Mouse (Mus musculus): Measurements from ENCODE around the gene Dnajc19. TPM values are rescaled to one million over a fixed set of nuclear protein-coding genes. Genes with fewer than 3 reads are reported as not detected.
A peak's percentile ranks its signal among the peaks of the same experiment; 100 is the strongest.
"Not testable (repeated sequence)": the region's sequence is repeated elsewhere in the genome, so short reads cannot be mapped to it uniquely, and the experiment has no call there.

Gene Dnajc19
- polyA plus RNA-seq, 1 experiment from 2014 or later: 138 TPM

GRCm38 (mm10) chr3:34106421-34106820 lies 25.3 kb upstream of the Dnajc19 start:
- H3K36me3 ChIP-seq (ENCODE audit: control insufficient read depth, insufficient read depth, low read length): no peaks in the 10 kb centered on the region
- ATAC-seq (ENCODE audit: low FRiP score, low TSS enrichment): no peak
- H3K9me3 ChIP-seq (ENCODE audit: control insufficient read depth, low read length): no peaks in the 10 kb centered on the region
- no peak for DNase-seq
- H3K4me1 ChIP-seq (ENCODE audit: control insufficient read depth, insufficient read depth, low read length): peaks cover 7% of the 10 kb centered on the region
- H3K9ac ChIP-seq (replicated peaks; ENCODE audit: low read length): no peak overlapping the region
- no peak overlapping the region for H3K27ac ChIP-seq (replicated peaks; ENCODE audit: low read depth, low read length)
- WGBS: 28% methylated on average over 9 of the region's 9 CpGs
- no peaks in the 10 kb centered on the region for H3K27me3 ChIP-seq (ENCODE audit: control insufficient read depth, insufficient read depth, low read length)
- H3K4me2 ChIP-seq (ENCODE audit: low read length): peak overlapping the region; percentile 21; the same call in 1 of the 2 replicates
- H3K4me3 ChIP-seq (replicated peaks; ENCODE audit: low read depth, low read length): 0 out of 2 replicates have a peak overlapping the region, but pooled peaks have one; percentile 1

- no peaks in the 10 kb centered on the region for H3K27me3 ChIP-seq (ENCODE audit: control insufficient read depth, insufficient read depth, low read length)
- H3K4me3 ChIP-seq (replicated peaks; ENCODE audit: low read depth, low read length): no peak overlapping the region
- no peak overlapping the region for H3K9ac ChIP-seq (replicated peaks; ENCODE audit: low read length)
- WGBS: 4% methylated on average over 7 of the region's 7 CpGs
- H3K9me3 ChIP-seq (ENCODE audit: control insufficient read depth, low read length): no peaks in the 10 kb centered on the region
- peak overlapping the region; percentile 3; the same call in 1 of the 2 replicates for H3K27ac ChIP-seq (replicated peaks; ENCODE audit: low read depth, low read length)
- peaks cover 7% of the 10 kb centered on the region for H3K4me1 ChIP-seq (ENCODE audit: control insufficient read depth, insufficient read depth, low read length)
- H3K4me2 ChIP-seq (ENCODE audit: low read length): peak overlapping the region; percentile 32
- no peaks in the 10 kb centered on the region for H3K36me3 ChIP-seq (ENCODE audit: control insufficient read depth, insufficient read depth, low read length)
- peak; percentile 72 for DNase-seq
- ATAC-seq (ENCODE audit: low FRiP score, low TSS enrichment): no peak; the same call in 1 of the 2 replicates
These were observed 23.0 kb upstream of the Dnajc19 start for GRCm38 (mm10) chr3:34103902-34104672.

GRCm38 (mm10) chr3:34102891-34103290 lies 21.8 kb upstream of the Dnajc19 start:
- ATAC-seq (ENCODE audit: low FRiP score, low TSS enrichment): no peak

GRCm38 (mm10) chr3:34083655-34084054 lies 2.5 kb upstream of the Dnajc19 start:
- H3K27me3 ChIP-seq (ENCODE audit: control insufficient read depth, insufficient read depth, low read length): no peaks in the 10 kb centered on the region
- H3K36me3 ChIP-seq (ENCODE audit: control insufficient read depth, insufficient read depth, low read length): 0 out of 2 replicates have a peak, but pooled peaks cover 1% of the 10 kb centered on the region
- no peak overlapping the region for H3K4me3 ChIP-seq (replicated peaks; ENCODE audit: low read depth, low read length)
- no peak overlapping the region for H3K4me2 ChIP-seq (ENCODE audit: low read length)
- H3K9me3 ChIP-seq (ENCODE audit: control insufficient read depth, low read length): no peaks in the 10 kb centered on the region
- 76% methylated on average over 5 of the region's 5 CpGs for WGBS
- H3K4me1 ChIP-seq (ENCODE audit: control insufficient read depth, insufficient read depth, low read length): peaks cover 16% of the 10 kb centered on the region
- H3K27ac ChIP-seq (replicated peaks; ENCODE audit: low read depth, low read length): no peak overlapping the region
- DNase-seq (no peak), ATAC-seq (ENCODE audit: low FRiP score, low TSS enrichment) (no peak)
- no peak overlapping the region for H3K9ac ChIP-seq (replicated peaks; ENCODE audit: low read length)

More at GRCm38 (mm10) chr3:34102891-34103290, 21.8 kb upstream of the Dnajc19 start:
- Histone ChIP-seq H3K4me3 (replicated peaks; ENCODE audit: low read depth, low read length) (no peak overlapping the region), H3K4me1 (ENCODE audit: control insufficient read depth, insufficient read depth, low read length) (peaks cover 7% of the 10 kb centered on the region), H3K36me3 (ENCODE audit: control insufficient read depth, insufficient read depth, low read length) (no peaks in the 10 kb centered on the region), H3K27ac (replicated peaks; ENCODE audit: low read depth, low read length) (no peak overlapping the region; the same call in 1 of the 2 replicates), H3K27me3 (ENCODE audit: control insufficient read depth, insufficient read depth, low read length) (no peaks in the 10 kb centered on the region), H3K9ac (replicated peaks; ENCODE audit: low read length) (no peak overlapping the region), H3K9me3 (ENCODE audit: control insufficient read depth, low read length) (no peaks in the 10 kb centered on the region), H3K4me2 (ENCODE audit: low read length) (no peak overlapping the region)
- DNase-seq: no peak
- whole genome bisulfite sequencing: 16% methylated on average over 2 of the region's 2 CpGs

GRCm38 (mm10) chr3:34081929-34082328 lies 808 bp upstream of the Dnajc19 start:
- H3K9ac ChIP-seq (replicated peaks; ENCODE audit: low read length): peak overlapping the region; percentile 79
- peaks cover 12% of the 10 kb centered on the region for H3K36me3 ChIP-seq (ENCODE audit: control insufficient read depth, insufficient read depth, low read length)
- peak overlapping the region; percentile 79 for H3K27ac ChIP-seq (replicated peaks; ENCODE audit: low read depth, low read length)
- no peaks in the 10 kb centered on the region for H3K27me3 ChIP-seq (ENCODE audit: control insufficient read depth, insufficient read depth, low read length)
- 93% methylated on average over 3 of the region's 3 CpGs for WGBS
- DNase-seq: no peak
- H3K9me3 ChIP-seq (ENCODE audit: control insufficient read depth, low read length): no peaks in the 10 kb centered on the region
- H3K4me2 ChIP-seq (ENCODE audit: low read length): peak overlapping the region; percentile 61
- ATAC-seq (ENCODE audit: low FRiP score, low TSS enrichment): no peak
- peaks cover 16% of the 10 kb centered on the region for H3K4me1 ChIP-seq (ENCODE audit: control insufficient read depth, insufficient read depth, low read length)
- peak overlapping the region; percentile 72 for H3K4me3 ChIP-seq (replicated peaks; ENCODE audit: low read depth, low read length)

DNA sequence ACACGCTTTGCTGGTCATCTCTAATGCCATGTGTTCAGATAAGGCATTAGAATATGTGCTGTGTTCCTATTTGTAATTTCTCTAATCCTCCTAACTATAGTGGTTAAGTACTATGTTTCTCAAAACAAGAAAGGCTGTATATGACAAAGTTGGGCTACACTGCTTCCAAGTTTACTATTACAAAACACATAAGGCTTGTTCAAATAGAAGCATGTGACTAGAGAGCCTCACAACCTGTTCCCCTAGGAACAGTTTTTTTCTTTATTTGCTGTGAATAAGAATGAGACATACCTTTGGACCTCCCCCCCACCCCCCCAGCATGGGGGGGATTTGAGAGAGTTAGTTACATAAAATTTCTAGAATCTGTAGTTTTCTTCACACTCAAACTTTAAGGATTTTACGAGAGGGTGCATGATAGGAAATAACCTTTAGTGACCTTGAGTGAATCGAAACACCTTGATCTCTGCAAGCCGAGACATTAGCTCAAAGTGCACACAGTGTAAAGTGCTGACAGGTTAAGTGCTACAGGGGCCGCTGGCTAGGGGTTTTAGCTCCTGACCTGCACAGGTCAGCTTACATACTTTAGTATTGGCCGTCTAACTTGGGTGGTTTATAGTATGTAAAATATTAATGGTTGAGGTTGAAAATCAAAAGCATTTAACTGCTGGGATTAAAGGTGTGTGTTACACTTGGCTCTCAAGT lies 4.9 kb downstream of the Dnajc19 start:
- ATAC-seq (ENCODE audit: low FRiP score, low TSS enrichment) (no peak), DNase-seq (no peak)
- no peaks in the 10 kb centered on the region for H3K9me3 ChIP-seq (ENCODE audit: control insufficient read depth, low read length)
- H3K36me3 ChIP-seq (ENCODE audit: control insufficient read depth, insufficient read depth, low read length): peaks cover 46% of the 10 kb centered on the region
- 91% methylated on average over 6 of the region's 6 CpGs for WGBS
- H3K4me1 ChIP-seq (ENCODE audit: control insufficient read depth, insufficient read depth, low read length): peaks cover 6% of the 10 kb centered on the region; the same call in 1 of the 2 replicates
- H3K9ac ChIP-seq (replicated peaks; ENCODE audit: low read length): no peak overlapping the region
- no peak overlapping the region for H3K4me2 ChIP-seq (ENCODE audit: low read length)
- H3K27me3 ChIP-seq (ENCODE audit: control insufficient read depth, insufficient read depth, low read length): no peaks in the 10 kb centered on the region
- H3K4me3 ChIP-seq (replicated peaks; ENCODE audit: low read depth, low read length): no peak overlapping the region
- H3K27ac ChIP-seq (replicated peaks; ENCODE audit: low read depth, low read length): no peak overlapping the region

DNA sequence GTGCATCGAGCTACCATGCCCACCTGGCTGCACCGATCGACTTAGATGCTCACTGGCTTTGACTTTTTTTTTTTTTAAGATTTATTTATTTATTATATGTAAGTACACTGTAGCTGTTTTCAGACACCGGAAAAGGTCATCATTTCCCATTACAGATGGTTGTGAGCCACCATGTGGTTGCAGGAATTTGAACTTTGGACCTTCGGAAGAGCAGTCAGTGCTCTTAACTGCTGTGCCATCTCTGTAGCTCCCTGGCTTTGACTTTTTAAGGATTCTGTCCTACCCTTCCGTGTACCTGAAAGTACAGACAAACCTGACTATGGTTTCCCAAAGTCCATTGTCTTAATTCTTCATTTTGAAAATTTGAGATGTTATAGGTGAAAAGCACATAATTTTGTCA lies 8.4 kb downstream of the Dnajc19 start:
- DNase-seq (no peak), ATAC-seq (ENCODE audit: low FRiP score, low TSS enrichment) (no peak)
- H3K4me2 ChIP-seq (ENCODE audit: low read length): no peak overlapping the region
- 96% methylated on average over 6 of the region's 6 CpGs for WGBS
- no peak overlapping the region for H3K27ac ChIP-seq (replicated peaks; ENCODE audit: low read depth, low read length)
- H3K4me1 ChIP-seq (ENCODE audit: control insufficient read depth, insufficient read depth, low read length): no peaks in the 10 kb centered on the region
- peaks cover 51% of the 10 kb centered on the region for H3K36me3 ChIP-seq (ENCODE audit: control insufficient read depth, insufficient read depth, low read length)
- H3K9ac ChIP-seq (replicated peaks; ENCODE audit: low read length): no peak overlapping the region
- H3K4me3 ChIP-seq (replicated peaks; ENCODE audit: low read depth, low read length): no peak overlapping the region
- H3K9me3 ChIP-seq (ENCODE audit: control insufficient read depth, low read length): no peaks in the 10 kb centered on the region
- H3K27me3 ChIP-seq (ENCODE audit: control insufficient read depth, insufficient read depth, low read length): no peaks in the 10 kb centered on the region

GRCm38 (mm10) chr3:34068943-34069342 lies 12.2 kb downstream of the Dnajc19 start:
- DNase-seq; H3K27me3 ChIP-seq (ENCODE audit: control insufficient read depth, insufficient read depth, low read length); ATAC-seq (ENCODE audit: low FRiP score, low TSS enrichment); H3K9me3 ChIP-seq (ENCODE audit: control insufficient read depth, low read length); H3K4me2 ChIP-seq (ENCODE audit: low read length); H3K27ac ChIP-seq (replicated peaks; ENCODE audit: low read depth, low read length); H3K9ac ChIP-seq (replicated peaks; ENCODE audit: low read length); H3K4me1 ChIP-seq (ENCODE audit: control insufficient read depth, insufficient read depth, low read length); H3K4me3 ChIP-seq (replicated peaks; ENCODE audit: low read depth, low read length): not testable (repeated sequence)
- 95% methylated on average over 7 of the region's 7 CpGs for WGBS
- H3K36me3 ChIP-seq (ENCODE audit: control insufficient read depth, insufficient read depth, low read length): peaks cover 58% of the 10 kb centered on the region
